Mouse (Mus musculus) ES-Bruce4 (cell line): ENCODE results near the gene Tom1l2.

ENCODE experiments used
- CTCF ChIP-seq: IDR thresholded peaks from one replicate; pipeline ENCODE4 v1.8.1; 2011; ENCODE audit warnings: low read depth, low read length
- EP300 ChIP-seq: IDR thresholded peaks from 2 replicates; pipeline ENCODE4 v1.6.1; 2011; ENCODE audit warnings: low read depth, low read length; ENCODE audit not compliant: insufficient read depth
- POLR2A ChIP-seq: IDR thresholded peaks from one replicate; pipeline ENCODE4 v1.8.1; 2011; ENCODE audit warnings: low read length; ENCODE audit not compliant: insufficient read depth

DNA sequence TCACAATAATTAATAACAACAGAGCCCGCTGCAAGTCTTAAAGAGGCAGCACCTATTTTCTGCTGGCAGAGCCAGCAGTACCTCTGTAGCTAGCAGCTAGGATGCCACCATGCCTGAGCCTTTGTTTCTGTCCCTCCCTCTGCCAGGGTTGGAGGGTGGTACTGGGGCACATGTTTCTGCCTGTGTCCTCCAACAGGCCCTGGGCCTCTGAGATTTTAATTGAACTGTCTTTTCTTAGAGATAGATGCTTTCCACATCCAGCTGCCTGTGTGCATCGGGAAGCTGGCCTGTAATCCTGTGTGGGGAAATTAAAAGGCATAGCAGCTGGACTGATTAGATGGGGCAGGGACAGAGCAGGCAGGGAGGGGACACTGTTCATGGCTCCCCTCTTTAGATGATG lies 170.0 kb downstream of the Tom1l2 start:
- TF ChIP-seq CTCF (no peak), POLR2A (no peak), EP300 (no peak)
